In the genomic region with DNA sequence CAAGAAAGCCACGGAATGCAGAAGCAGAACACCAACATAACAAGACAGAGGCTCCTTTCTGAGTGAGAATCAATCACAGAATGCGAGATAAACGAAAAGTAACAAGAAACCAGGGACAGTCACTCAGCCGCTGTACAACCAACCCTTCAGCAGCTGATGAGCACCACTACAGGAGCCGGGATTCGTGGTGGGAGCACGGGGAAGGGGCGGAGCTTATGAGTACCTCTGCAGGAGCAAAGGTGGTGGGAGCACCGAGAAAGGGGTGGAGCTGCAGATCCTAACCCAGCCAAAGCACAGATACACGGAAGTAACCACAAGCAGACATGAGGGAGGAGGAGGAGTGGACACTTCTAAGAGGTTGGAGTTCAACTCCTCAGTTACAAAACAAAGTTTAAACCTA, we compare ENCODE assay signal across 23 mouse cellular contexts.
DNase-seq lines count a peak whose midpoint lies in the region; ATAC-seq and TF ChIP-seq lines count a peak whose summit lies in the region.
"Had no signal": no experiment of that assay in that cellular context is flagged by ENCODE, and none has a peak within 500 bp of the region (broad histone marks: within the 10 kb centered on the region; RNA-seq: fewer than 3 reads in every experiment).

No protein-coding gene starts in this region.

- TF ChIP-seq POLR2A in ES-Bruce4 (IDR thresholded peaks at IDR 0.05; ENCODE audit: insufficient read depth, low read length), result peak; percentile 22
- TF ChIP-seq POLR2A in MEL (IDR thresholded peaks at IDR 0.05; ENCODE audit: control insufficient read depth in 1 of 2, insufficient read depth in 1 of 2, low read depth in 1 of 2, low read length in 2 of 2, poor library complexity in 1 of 2), result no peak

- no peak for ATAC-seq in kidney, embryonic 16.5 days (ENCODE audit: low FRiP score, low TSS enrichment)
- ATAC-seq: CD4-positive, CD25-positive, alpha-beta regulatory T cell, adult 4 months; forebrain, embryonic 13.5 days; forebrain, embryonic 16.5 days; intestine, embryonic 15.5 days; Patski had no signal

- WGBS in kidney, embryonic 16.5 days, result 88% methylated on average over 10 of the region's 10 CpGs

- TF ChIP-seq RAD21 in MEL (IDR thresholded peaks at IDR 0.05; ENCODE audit: low read depth, low read length), result no peak

- no peak overlapping the region for H3K4me2 ChIP-seq in kidney, embryonic 16.5 days (replicated peaks; ENCODE audit: low read depth, low read length)
- H3K4me2 ChIP-seq: forebrain, embryonic 13.5 days; heart, embryonic 11.5 days; hindbrain, embryonic 15.5 days; intestine, embryonic 15.5 days had no signal

- H3K9ac ChIP-seq in ES-Bruce4 (ENCODE audit: low read depth, poor library complexity, severe bottlenecking), result peak overlapping the region; percentile 20; the same call in 1 of the 2 replicates
- H3K9ac ChIP-seq in MEL (ENCODE audit: control insufficient read depth, low read depth, low read length, poor library complexity, severe bottlenecking), result no peak overlapping the region
- H3K9ac ChIP-seq in kidney, embryonic 16.5 days (replicated peaks; ENCODE audit: low read length), result no peak overlapping the region
- H3K9ac ChIP-seq: forebrain, embryonic 13.5 days; hindbrain, embryonic 15.5 days; intestine, embryonic 15.5 days had no signal

- H3K79me2 ChIP-seq in MEL (ENCODE audit: control insufficient read depth, insufficient read depth, low read length, poor library complexity), result no peaks in the 10 kb centered on the region; the same call in 1 of the 2 replicates

- H3K27me3 ChIP-seq in E14TG2a.4 (ENCODE audit: insufficient read depth, low read length) (no peaks in the 10 kb centered on the region), ES-Bruce4 (ENCODE audit: control insufficient read depth, insufficient read depth, low read length, poor library complexity, severe bottlenecking) (no peaks in the 10 kb centered on the region), MEL (ENCODE audit: control insufficient read depth in 1 of 2, insufficient read depth in 2 of 2, low read length in 2 of 2) (no peaks in the 10 kb centered on the region)
- no peaks in the 10 kb centered on the region for H3K27me3 ChIP-seq in kidney, embryonic 16.5 days (ENCODE audit: insufficient read depth, low read length)
- H3K27me3 ChIP-seq: forebrain, embryonic 13.5 days; hindbrain, embryonic 15.5 days; intestine, embryonic 15.5 days; Patski had no signal

- peaks cover 58% of the 10 kb centered on the region for H3K4me1 ChIP-seq in E14TG2a.4 (replicated peaks; ENCODE audit: low read depth, low read length)
- H3K4me1 ChIP-seq in ES-Bruce4 (ENCODE audit: control insufficient read depth, insufficient read depth, low read length), result peaks cover 2% of the 10 kb centered on the region
- H3K4me1 ChIP-seq in MEL (ENCODE audit: control insufficient read depth in 1 of 2, insufficient read depth in 2 of 2, low read length in 2 of 2), result peaks cover 36 to 50% of the 10 kb centered on the region in 2 experiments
- no peaks in the 10 kb centered on the region for H3K4me1 ChIP-seq in kidney, embryonic 16.5 days (ENCODE audit: insufficient read depth, low read length)
- H3K4me1 ChIP-seq: hindbrain, embryonic 15.5 days; intestine, embryonic 15.5 days had no signal

- H3K4me3 ChIP-seq in E14TG2a.4 (replicated peaks; ENCODE audit: low read length) (peak overlapping the region; percentile 49), ES-Bruce4 (ENCODE audit: low read depth, low read length) (no peak overlapping the region), MEL (ENCODE audit: control insufficient read depth in 1 of 2, insufficient read depth in 1 of 2, low read depth in 2 of 2, low read length in 2 of 2) (no peak overlapping the region)
- H3K4me3 ChIP-seq in kidney, embryonic 16.5 days (ENCODE audit: low read length), result no peak overlapping the region
- H3K4me3 ChIP-seq: forebrain, embryonic 10.5 days; forebrain, embryonic 13.5 days; heart, adult 2 months; hindbrain, embryonic 15.5 days; intestine, embryonic 15.5 days had no signal

- TF ChIP-seq EP300 in ES-Bruce4 (IDR thresholded peaks at IDR 0.05; ENCODE audit: insufficient read depth, low read depth, low read length), result no peak
- TF ChIP-seq EP300 in MEL (IDR thresholded peaks at IDR 0.05; ENCODE audit: low read depth in 1 of 2, low read length in 2 of 2), result no peak

- H3K27ac ChIP-seq in ES-Bruce4 (ENCODE audit: insufficient read depth, low read length) (peak overlapping the region; percentile 74), MEL (ENCODE audit: control insufficient read depth, low read depth, low read length) (peak overlapping the region; percentile 36; the same call in 1 of the 2 replicates)
- H3K27ac ChIP-seq in kidney, embryonic 16.5 days (ENCODE audit: low read length), result no peak overlapping the region
- H3K27ac ChIP-seq: forebrain, embryonic 10.5 days; forebrain, embryonic 13.5 days; heart, adult 2 months; hindbrain, embryonic 15.5 days; intestine, embryonic 15.5 days had no signal

- TF ChIP-seq CTCF in E14TG2a.4 (conservative IDR thresholded peaks at IDR 0.05; ENCODE audit: low read length), result no peak
- TF ChIP-seq CTCF in ES-Bruce4 (IDR thresholded peaks at IDR 0.05; ENCODE audit: low read depth, low read length), result no peak
- no peak for TF ChIP-seq CTCF in MEL (IDR thresholded peaks at IDR 0.05 in 2 of 3, conservative IDR thresholded peaks at IDR 0.05 in 1 of 3; ENCODE audit: control insufficient read depth in 1 of 3, insufficient read depth in 1 of 3, low read depth in 2 of 3, low read length in 3 of 3, poor library complexity in 1 of 3, severe bottlenecking in 1 of 3)

- no peak for DNase-seq in MEL (ENCODE audit: low read depth, low spot score)
- peak; percentile 96 for DNase-seq in ZHBTc4 (ENCODE audit: low read depth, low spot score)
- no peak for DNase-seq in layer of hippocampus, adult 9-11 months
- DNase-seq: adrenal gland, postnatal 10 days; adrenal gland, postnatal 36 days; cerebellum, adult 2 months; cerebellum, postnatal 10 days; gastrocnemius, postnatal 10 days; gastrocnemius, postnatal 36 days; heart, adult 2 months; kidney, adult 11 months; kidney, adult 8-10 months had no signal

- H3K9me3 ChIP-seq in E14TG2a.4 (ENCODE audit: low read length), result no peaks in the 10 kb centered on the region
- no peaks in the 10 kb centered on the region for H3K9me3 ChIP-seq in ES-Bruce4 (replicated peaks; ENCODE audit: control insufficient read depth, insufficient read depth, low read length, poor library complexity, severe bottlenecking)
- H3K9me3 ChIP-seq in MEL (replicated peaks; ENCODE audit: insufficient read depth, low read length), result no peaks in the 10 kb centered on the region
- no peaks in the 10 kb centered on the region for H3K9me3 ChIP-seq in kidney, embryonic 16.5 days (ENCODE audit: low read length)
- H3K9me3 ChIP-seq: forebrain, embryonic 10.5 days; forebrain, embryonic 13.5 days; hindbrain, embryonic 15.5 days; intestine, embryonic 15.5 days had no signal

- H3K36me3 ChIP-seq in E14TG2a.4 (ENCODE audit: insufficient read depth, low read length), result peaks cover 39% of the 10 kb centered on the region
- no peaks in the 10 kb centered on the region; the same call in 1 of the 2 replicates for H3K36me3 ChIP-seq in ES-Bruce4 (ENCODE audit: control insufficient read depth, insufficient read depth, low read length, poor library complexity, severe bottlenecking)
- peaks cover 9 to 58% of the 10 kb centered on the region in 2 experiments for H3K36me3 ChIP-seq in MEL (ENCODE audit: control insufficient read depth in 1 of 2, insufficient read depth in 2 of 2, low read length in 2 of 2)
- H3K36me3 ChIP-seq in kidney, embryonic 16.5 days (ENCODE audit: insufficient read depth, low read length), result no peaks in the 10 kb centered on the region
- H3K36me3 ChIP-seq: forebrain, embryonic 10.5 days; intestine, embryonic 15.5 days had no signal

TF ChIP-seq in MEL, 35 proteins besides CTCF, POLR2A, EP300 and RAD21:
- no peak for TF ChIP-seq HCFC1 (IDR thresholded peaks at IDR 0.05; ENCODE audit: low read depth, low read length)
- TF ChIP-seq POLR2AphosphoS2 (IDR thresholded peaks at IDR 0.05; ENCODE audit: low read length), result no peak
